Mouse (Mus musculus) kidney, adult 2 months (tissue): ENCODE data around the gene Fst. TPM values are rescaled to one million over a fixed set of nuclear protein-coding genes. Genes with fewer than 3 reads are reported as not detected.

Source experiments
- DNase-seq: peaks from one replicate; pipeline ENCODE4 v3.0.0; 2021
- H3K27ac ChIP-seq: fragments of 200-500 bp; 2 replicates; pipeline ENCODE4 v1.5.1; 2012; ENCODE audit warnings: low read depth, low read length, control low read depth, inconsistent platforms; ENCODE audit not compliant: insufficient read depth
- H3K27me3 ChIP-seq: fragments of 200-500 bp; replicated peaks from 2 replicates; pipeline ENCODE4 v1.6.1; 2012; ENCODE audit warnings: mild to moderate bottlenecking, moderate library complexity, low read length, inconsistent platforms; ENCODE audit not compliant: control insufficient read depth, insufficient read depth
- H3K36me3 ChIP-seq: fragments of 200-500 bp; 2 replicates; pipeline ENCODE4 v1.6.1; 2012; ENCODE audit warnings: mild to moderate bottlenecking, moderate library complexity, low read length, inconsistent platforms; ENCODE audit not compliant: control insufficient read depth, insufficient read depth
- H3K4me1 ChIP-seq: fragments of 200-500 bp; 2 replicates; pipeline ENCODE4 v1.6.1; 2011; ENCODE audit warnings: low read length; ENCODE audit not compliant: control insufficient read depth, insufficient read depth
- H3K4me3 ChIP-seq: fragments of 200-500 bp; 2 replicates; pipeline ENCODE4 v1.5.1; 2011; ENCODE audit warnings: mild to moderate bottlenecking, low read depth, low read length, control low read depth; ENCODE audit not compliant: insufficient read depth
- CTCF ChIP-seq: fragments of 200-500 bp; conservative IDR thresholded peaks from 2 replicates; pipeline ENCODE4 v1.5.1; 2011; ENCODE audit warnings: low read depth, mild to moderate bottlenecking, control low read depth, low read length, moderate library complexity, mixed read lengths; ENCODE audit not compliant: insufficient read depth, insufficient read length
- POLR2A ChIP-seq: fragments of 200-500 bp; IDR thresholded peaks from one replicate; pipeline ENCODE4 v1.6.1; 2011; ENCODE audit warnings: low read depth, low read length, control low read depth
- WGBS: fragments of 180-500 bp; shearing (Covaris S2); methylation state at CpG from one replicate; pipeline ENCODE4 v1.1.7; 2018; 5-methylcytosine and 5-hydroxymethylcytosine counted together
- polyA plus RNA-seq: library from polyadenylated mRNA; depleted of rRNA; stranded (reverse); fragments of >200 nt; gene quantifications from 2 replicates; pipeline ENCODE4 v1.2.3, GENCODE M21; 2012

The Fst gene
- polyA plus RNA-seq, 1 experiment, result 6.4 TPM

- Histone ChIP-seq H3K4me1 (no peaks in the 10 kb centered on the region), H3K4me3 (no peak overlapping the region), H3K27me3 (0 out of 2 replicates have a peak, but pooled peaks cover 3% of the 10 kb centered on the region), H3K36me3 (no peaks in the 10 kb centered on the region), H3K27ac (no peak overlapping the region)
- DNase-seq, result no peak
- TF ChIP-seq CTCF, result no peak
- 85% methylated on average over 3 of the region's 3 CpGs for whole genome bisulfite sequencing
These were observed 6.1 kb upstream of the Fst start for GRCm38 (mm10) chr13:114464824-114465223.

GRCm38 (mm10) chr13:114462548-114463408 lies 4.0 kb upstream of the Fst start:
- WGBS, result 84% methylated on average over 8 of the region's 8 CpGs
- H3K36me3 ChIP-seq, result no peaks in the 10 kb centered on the region
- no peak for DNase-seq

GRCm38 (mm10) chr13:114460306-114460892 lies 1.6 kb upstream of the Fst start:
- no peak overlapping the region for H3K27ac ChIP-seq
- H3K4me3 ChIP-seq, result peak overlapping the region; percentile 41; the same call in 1 of the 2 replicates
- DNase-seq, result peak; percentile 59
- under 1% methylated on average over 29 of the region's 29 CpGs for WGBS
- H3K36me3 ChIP-seq, result no peaks in the 10 kb centered on the region
- TF ChIP-seq POLR2A (no peak), CTCF (peak; percentile 46)
- no peaks in the 10 kb centered on the region for H3K4me1 ChIP-seq
- H3K27me3 ChIP-seq, result peaks cover 23% of the 10 kb centered on the region

More at GRCm38 (mm10) chr13:114462548-114463408, 4.0 kb upstream of the Fst start:
- no peaks in the 10 kb centered on the region for H3K4me1 ChIP-seq
- TF ChIP-seq CTCF, result no peak
- no peak for TF ChIP-seq POLR2A
- no peak overlapping the region for H3K4me3 ChIP-seq
- no peak overlapping the region for H3K27ac ChIP-seq
- H3K27me3 ChIP-seq, result peaks cover 16% of the 10 kb centered on the region

GRCm38 (mm10) chr13:114459701-114460160 lies 980 bp upstream of the Fst start:
- Histone ChIP-seq H3K27ac (no peak overlapping the region), H3K36me3 (no peaks in the 10 kb centered on the region), H3K27me3 (peaks cover 26% of the 10 kb centered on the region), H3K4me1 (no peaks in the 10 kb centered on the region), H3K4me3 (peak overlapping the region; percentile 37)
- peak; percentile 5 for DNase-seq
- 2% methylated on average over 15 of the region's 16 CpGs for WGBS
- no peak for TF ChIP-seq CTCF
- no peak for TF ChIP-seq POLR2A

- Histone ChIP-seq H3K27me3 (peaks cover 26% of the 10 kb centered on the region), H3K4me1 (no peaks in the 10 kb centered on the region), H3K4me3 (peak overlapping the region; percentile 37), H3K36me3 (no peaks in the 10 kb centered on the region), H3K27ac (no peak overlapping the region)
- peak; percentile 20 for DNase-seq
- no peak for TF ChIP-seq CTCF
- 1% methylated on average over 56 of the region's 56 CpGs for WGBS
These were observed 363 bp downstream of the Fst start for GRCm38 (mm10) chr13:114458291-114458885.

GRCm38 (mm10) chr13:114457567-114458120 lies 1.1 kb downstream of the Fst start:
- TF ChIP-seq POLR2A, result no peak
- TF ChIP-seq CTCF, result no peak
- DNase-seq, result no peak
- H3K4me3 ChIP-seq, result peak overlapping the region; percentile 60
- H3K27me3 ChIP-seq, result peaks cover 26% of the 10 kb centered on the region
- H3K27ac ChIP-seq, result no peak overlapping the region
- no peaks in the 10 kb centered on the region for H3K36me3 ChIP-seq
- 3% methylated on average over 15 of the region's 15 CpGs for WGBS
- H3K4me1 ChIP-seq, result no peaks in the 10 kb centered on the region
